Mouse (Mus musculus): ENCODE measurements at regions not wholly inside any gene's neighbourhood (a gene's known extent, or its start where the extent isn't known, plus 50 kb on each side); places are given as distances from the start of the nearest gene placed in this dataset.

DNA sequence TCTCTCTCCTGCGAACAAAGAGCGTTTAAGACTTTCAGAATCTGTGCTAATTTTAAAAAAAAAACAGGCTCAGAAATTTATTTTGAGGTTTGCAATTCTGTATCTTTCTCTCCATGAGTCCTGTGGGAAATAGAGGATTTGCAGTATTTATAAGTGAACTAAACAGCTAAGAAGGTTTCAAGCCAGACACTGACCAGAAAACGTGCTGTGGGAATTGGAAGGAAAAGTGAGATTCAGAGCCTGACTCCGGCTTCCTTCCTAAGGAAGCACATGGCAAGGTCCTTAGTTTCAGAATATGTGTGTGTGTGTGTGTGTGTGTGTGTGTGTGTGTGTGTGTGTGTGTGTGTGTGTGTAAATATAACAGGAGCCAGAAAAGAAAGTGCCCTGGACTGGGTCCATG is 629.2 kb downstream of the Triml1 start:
- peak; percentile 4 for DNase-seq
